Mouse (Mus musculus) heart, postnatal 25 days (tissue): ENCODE results near the gene Olfr1012. TPM values are rescaled to one million over a fixed set of nuclear protein-coding genes. Genes with fewer than 3 reads are reported as not detected.
"Not testable (repeated sequence)": the region's sequence is repeated elsewhere in the genome, so short reads cannot be mapped to it uniquely, and the experiment has no call there.

ENCODE experiments used
- DNase-seq: peaks from one replicate; pipeline ENCODE4 v3.0.0; 2022; ENCODE audit warnings: low spot score
- intact Hi-C: fragments of 180-260 bp; cut with DNase I; formaldehyde crosslinking; loops from one replicate; pipeline ENCODE4 v1.15.1; 2025
- total RNA-seq, 2 experiments: library from RNA; stranded (reverse); gene quantifications; 2 replicates each; pipeline ENCODE4 v1.2.3; 2021

The Olfr1012 gene
- not detected for total RNA-seq

- intact Hi-C loops: no loop called here
- DNase-seq: no peak
Measured at GRCm38 (mm10) chr2:85762666-85763065, at the start of gene Olfr1012. Gene Olfr1012, minus strand, starts transcription at chr2:85762766.

DNA sequence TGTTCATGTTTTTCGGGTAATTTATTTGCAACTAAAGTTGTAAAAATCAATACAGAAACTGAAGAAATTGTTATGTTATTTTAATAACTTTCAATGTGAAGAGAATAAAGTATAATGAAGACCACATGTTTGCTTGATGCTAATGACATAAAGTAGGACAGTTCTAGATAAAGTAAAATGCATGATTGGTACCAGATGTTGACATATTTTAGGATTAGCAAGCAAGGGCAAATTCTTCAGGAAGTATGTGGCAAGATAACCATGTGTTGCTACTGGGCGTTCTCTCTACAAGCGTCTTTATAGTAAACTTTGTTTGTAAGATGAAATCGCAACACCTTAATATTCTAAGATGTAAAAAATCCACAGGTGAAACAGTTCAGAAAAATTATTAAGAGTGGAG lies 41.9 kb upstream of the Olfr1012 start:
- DNase-seq: no peak
- intact Hi-C loops: no loop called here

GRCm38 (mm10) chr2:85802444-85802843 lies 39.9 kb upstream of the Olfr1012 start, which contains the start of gene Olfr1016:
Gene Olfr1016, minus strand, starts transcription at chr2:85802544.
- intact Hi-C loops: no loop called here
- no peak for DNase-seq

DNA sequence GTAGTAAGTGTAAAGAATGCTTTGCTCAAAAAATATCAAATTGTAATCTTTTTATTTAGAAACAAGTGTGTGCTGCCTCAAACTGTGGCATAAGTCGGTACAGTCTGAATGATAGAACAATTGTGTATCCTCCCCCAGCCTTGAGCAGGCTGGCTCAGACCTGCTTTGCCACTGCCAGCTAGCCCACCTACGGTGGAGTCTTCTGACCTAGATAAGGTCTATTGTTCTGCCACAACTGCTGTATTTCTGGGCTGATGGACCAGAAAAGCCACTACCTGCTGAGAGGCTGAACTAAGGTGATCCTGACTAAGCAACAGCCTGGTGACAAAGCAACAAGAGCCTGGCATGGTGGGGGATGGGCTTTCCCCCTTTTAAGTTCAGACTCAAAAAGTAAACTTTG lies 29.8 kb upstream of the Olfr1012 start:
- no peak for DNase-seq
- intact Hi-C loops: no loop called here

GRCm38 (mm10) chr2:85781717-85782116 lies 19.2 kb upstream of the Olfr1012 start, which contains the start of gene Olfr1015:
Gene Olfr1015, plus strand, starts transcription at chr2:85782017.
- intact Hi-C loops: no loop called here
- no peak for DNase-seq

DNA sequence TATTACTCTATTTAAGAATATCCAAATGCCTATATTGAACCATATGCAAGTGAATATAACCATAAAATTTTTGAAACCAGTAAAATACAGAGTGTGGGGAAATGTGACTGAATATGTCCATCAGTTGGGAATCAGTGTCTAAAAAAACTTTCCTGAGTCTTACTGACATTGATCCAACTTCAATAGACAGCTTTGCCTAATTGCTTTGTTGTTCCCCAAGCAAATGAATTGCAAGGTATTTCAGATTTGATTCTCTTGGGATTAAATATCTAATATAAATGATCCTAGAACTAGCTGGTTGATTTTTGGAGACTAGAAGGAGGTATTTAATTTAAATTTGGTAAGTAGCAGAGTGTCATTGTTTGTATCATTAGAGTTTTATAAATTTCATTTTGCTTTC lies 9.8 kb upstream of the Olfr1012 start, which contains the start of gene Olfr1014:
Gene Olfr1014, plus strand, starts transcription at position 301 of the 400 bp plus-strand sequence.
- no peak for DNase-seq
- intact Hi-C loops: no loop called here

- intact Hi-C loops: no loop called here
- DNase-seq: no peak
Measured at GRCm38 (mm10) chr2:85766798-85767197, 4.2 kb upstream of the Olfr1012 start, which contains the start of gene Olfr1013. Gene Olfr1013, plus strand, starts transcription at chr2:85767098.

- intact Hi-C loops: no loop called here
- DNase-seq: no peak
Measured at GRCm38 (mm10) chr2:85753822-85754221, 8.7 kb downstream of the Olfr1012 start.

- no peak for DNase-seq
- intact Hi-C loops: loop anchor here (1.0 kb wide), 1 partner anchor 739 kb away; no protein-coding TSS in a partner anchor
Measured at GRCm38 (mm10) chr2:85725793-85726192, 36.8 kb downstream of the Olfr1012 start.

GRCm38 (mm10) chr2:85715119-85715518 lies 47.4 kb downstream of the Olfr1012 start, which contains the start of gene Olfr1009:
Gene Olfr1009, plus strand, starts transcription at chr2:85715419.
- DNase-seq: no peak
- intact Hi-C loops: no loop called here

- no peak for DNase-seq
Measured at GRCm38 (mm10) chr2:85711159-85711558, 51.4 kb downstream of the Olfr1012 start.

DNA sequence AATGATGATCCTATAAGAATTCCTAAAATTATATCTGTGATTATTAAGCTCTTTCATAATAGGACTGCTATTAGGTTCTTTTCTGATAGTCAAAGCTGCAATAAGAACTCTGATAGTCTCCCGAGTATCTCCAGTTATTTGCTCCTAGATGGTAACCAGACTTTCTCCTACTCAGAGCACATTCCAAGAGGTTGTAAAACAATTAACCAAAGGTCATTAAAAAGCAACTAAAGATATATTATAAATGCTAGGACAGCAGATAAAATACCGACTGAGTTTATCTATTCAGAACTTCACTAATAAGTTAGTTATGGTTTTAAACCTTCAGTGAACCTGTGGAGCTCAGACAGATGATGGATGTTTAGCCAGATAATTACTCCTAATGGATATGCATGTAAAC lies 51.9 kb downstream of the Olfr1012 start:
- intact Hi-C loops, DNase-seq: not testable (repeated sequence)

More at GRCm38 (mm10) chr2:85711159-85711558, 51.4 kb downstream of the Olfr1012 start:
- intact Hi-C loops: no loop called here

Other genes starting within 250 kb of the Olfr1012 start
- not detected for gene 4833423E24Rik, start 243.7 kb downstream of the Olfr1012 start, total RNA-seq
- not detected for gene Olfr996, start 183.6 kb downstream of the Olfr1012 start, total RNA-seq
- not detected for gene Olfr998, start 173.8 kb downstream of the Olfr1012 start, total RNA-seq
- not detected for gene Olfr1000, start 150.9 kb downstream of the Olfr1012 start, total RNA-seq
- not detected for gene Olfr1002, start 112.1 kb downstream of the Olfr1012 start, total RNA-seq
- gene Olfr154, start 98.3 kb downstream of the Olfr1012 start, total RNA-seq: not detected
- gene Olfr1006, start 84.0 kb downstream of the Olfr1012 start, total RNA-seq: not detected
- not detected for gene Olfr1008, start 73.3 kb downstream of the Olfr1012 start, total RNA-seq
- not detected for gene Olfr1009, start 47.3 kb downstream of the Olfr1012 start, total RNA-seq
- not detected for gene Olfr1013, start 4.3 kb upstream of the Olfr1012 start, total RNA-seq
- gene Olfr1014, start 9.9 kb upstream of the Olfr1012 start, total RNA-seq: not detected
- not detected for gene Olfr1015, start 19.3 kb upstream of the Olfr1012 start, total RNA-seq
- not detected for gene Olfr1016, start 39.8 kb upstream of the Olfr1012 start, total RNA-seq
- not detected for gene Olfr1018, start 55.7 kb upstream of the Olfr1012 start, total RNA-seq
- not detected for gene Olfr1019, start 82.7 kb upstream of the Olfr1012 start, total RNA-seq
- gene Olfr1020, start 84.3 kb upstream of the Olfr1012 start, total RNA-seq: not detected
- gene Olfr1022, start 105.8 kb upstream of the Olfr1012 start, total RNA-seq: not detected
- gene Olfr1023, start 122.9 kb upstream of the Olfr1012 start, total RNA-seq: not detected
- not detected for gene Olfr1024, start 142.3 kb upstream of the Olfr1012 start, total RNA-seq
- gene Olfr1025-ps1, start 152.4 kb upstream of the Olfr1012 start, total RNA-seq: not detected
- gene Olfr1026, start 158.8 kb upstream of the Olfr1012 start, total RNA-seq: not detected
- not detected for gene Olfr1028, start 187.7 kb upstream of the Olfr1012 start, total RNA-seq
- gene Olfr1029, start 211.1 kb upstream of the Olfr1012 start, total RNA-seq: not detected
- not detected for gene Olfr1030, start 216.5 kb upstream of the Olfr1012 start, total RNA-seq
- not detected for gene Olfr1031, start 227.5 kb upstream of the Olfr1012 start, total RNA-seq
- gene Olfr1032, start 242.8 kb upstream of the Olfr1012 start, total RNA-seq: not detected